Mouse (Mus musculus): ENCODE measurements around the gene Jade2.

GRCm38 (mm10) chr11:51780773-51781267 lies 76.6 kb downstream of the Jade2 start:
- TF ChIP-seq CTCF (IDR thresholded peaks at IDR 0.05; ENCODE audit: low read depth, low read length) (no peak), POLR2A (IDR thresholded peaks at IDR 0.05; ENCODE audit: extremely low read depth, insufficient read depth, low read length) (no peak)
